Mouse (Mus musculus): ENCODE measurements around the gene Lsm3.

DNA sequence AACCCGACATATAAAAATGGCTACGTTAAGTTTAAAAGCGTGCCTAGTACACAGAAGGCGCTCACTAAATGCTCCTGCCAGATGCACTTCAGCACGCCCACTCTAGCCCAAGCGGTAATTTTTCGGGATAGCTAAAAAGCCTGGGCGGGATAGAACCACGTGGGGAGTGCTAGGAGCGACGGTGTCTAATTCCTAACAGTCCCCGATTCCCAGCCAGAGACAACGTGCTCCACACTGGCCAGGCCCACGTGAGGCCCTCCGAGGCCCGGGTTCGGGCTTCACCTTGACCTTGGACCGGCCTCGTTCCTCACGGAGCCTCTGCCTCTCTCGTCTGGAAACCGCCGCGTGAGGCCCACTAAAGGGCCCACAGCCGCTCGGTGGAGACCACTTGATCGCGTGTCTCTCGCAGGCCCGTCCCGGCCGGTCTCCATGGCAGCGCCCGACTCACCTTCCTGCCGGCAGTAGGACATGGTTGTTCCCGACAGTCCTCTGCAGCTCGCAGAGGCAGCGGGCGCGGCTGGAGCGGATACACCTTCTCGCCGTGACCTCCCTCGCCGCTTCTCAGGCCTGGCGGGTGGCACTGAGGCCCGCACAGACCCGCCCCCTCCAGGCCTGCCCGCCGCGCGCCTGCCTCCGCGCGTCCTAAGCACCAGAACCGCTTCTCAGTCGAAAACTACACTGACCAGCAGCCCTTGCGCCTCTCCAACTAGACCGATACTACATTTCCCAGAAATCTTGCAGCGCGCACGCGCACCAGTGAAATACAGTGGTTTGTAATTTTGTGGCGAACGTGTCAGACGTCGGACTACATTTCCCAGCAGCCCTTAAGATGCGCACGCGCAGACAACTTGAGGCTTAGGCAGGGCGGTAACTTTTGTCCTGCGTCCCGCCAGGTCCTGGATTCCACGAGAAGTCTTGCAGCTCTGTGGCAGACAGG is 42.6 kb upstream of the Lsm3 start, which contains the start of the genes Chchd4 and Tmem43:
- TF ChIP-seq TAL1 (IDR thresholded peaks at IDR 0.05; ENCODE audit: low read length) (no peak), EP300 (IDR thresholded peaks at IDR 0.05; ENCODE audit: low read depth in 1 of 2, low read length in 2 of 2) (no peak), CTCF (IDR thresholded peaks at IDR 0.05 in 2 of 3, conservative IDR thresholded peaks at IDR 0.05 in 1 of 3; ENCODE audit: control insufficient read depth in 1 of 3, insufficient read depth in 1 of 3, low read depth in 2 of 3, low read length in 3 of 3, poor library complexity in 1 of 3, severe bottlenecking in 1 of 3) (no peak), JUND (IDR thresholded peaks at IDR 0.05; ENCODE audit: low read depth, low read length) (no peak), POLR2A (IDR thresholded peaks at IDR 0.05; ENCODE audit: control insufficient read depth in 1 of 2, insufficient read depth in 1 of 2, low read depth in 1 of 2, low read length in 2 of 2, poor library complexity in 1 of 2) (peak; percentile 64 to 84), POLR2AphosphoS5 (IDR thresholded peaks at IDR 0.05; ENCODE audit: borderline replicate concordance, low read depth, low read length) (no peak; the same call in 1 of the 2 replicates), NRF1 (IDR thresholded peaks at IDR 0.05; ENCODE audit: insufficient read depth, low read depth, low read length, poor library complexity, severe bottlenecking) (peak; percentile 99; the same call in 1 of the 2 replicates), HCFC1 (IDR thresholded peaks at IDR 0.05; ENCODE audit: low read depth, low read length) (peak; percentile 99), ZC3H11A (IDR thresholded peaks at IDR 0.05; ENCODE audit: low read depth, low read length) (no peak), MYB (IDR thresholded peaks at IDR 0.05; ENCODE audit: low read depth, low read length) (no peak), TCF12 (IDR thresholded peaks at IDR 0.05; ENCODE audit: low read depth, low read length) (peak; percentile 64; the same call in 1 of the 2 replicates), UBTF (IDR thresholded peaks at IDR 0.05; ENCODE audit: borderline replicate concordance, insufficient read depth, low read depth, low read length) (0 out of 2 replicates have a peak, but pooled peaks have one; percentile 15)
